Mouse (Mus musculus) urinary bladder, adult 18-20 months (tissue): ENCODE measurements around the gene Cln6.

Experiments
- DNase-seq, 2 experiments: peaks; one replicate each; pipeline ENCODE4 v3.0.0; 2022; ENCODE audit warnings: low spot score in 2 of 2, mixed read lengths in 2 of 2

Cln6 gene

GRCm38 (mm10) chr9:62881871-62882270 is 43.3 kb downstream of the Cln6 start:
- DNase-seq = peak in 1 of 2 experiments; percentile 11

- DNase-seq = no peak
Observed at GRCm38 (mm10) chr9:62894486-62894885, 55.9 kb downstream of the Cln6 start.
